Mouse (Mus musculus): ENCODE results near the gene Ndufaf2. TPM values are rescaled to one million over a fixed set of nuclear protein-coding genes. Genes with fewer than 3 reads are reported as not detected.

Ndufaf2 gene
- total and polyA plus RNA-seq, 2 experiments from 2014 or later = 62.5 TPM; not detected in 1

DNA sequence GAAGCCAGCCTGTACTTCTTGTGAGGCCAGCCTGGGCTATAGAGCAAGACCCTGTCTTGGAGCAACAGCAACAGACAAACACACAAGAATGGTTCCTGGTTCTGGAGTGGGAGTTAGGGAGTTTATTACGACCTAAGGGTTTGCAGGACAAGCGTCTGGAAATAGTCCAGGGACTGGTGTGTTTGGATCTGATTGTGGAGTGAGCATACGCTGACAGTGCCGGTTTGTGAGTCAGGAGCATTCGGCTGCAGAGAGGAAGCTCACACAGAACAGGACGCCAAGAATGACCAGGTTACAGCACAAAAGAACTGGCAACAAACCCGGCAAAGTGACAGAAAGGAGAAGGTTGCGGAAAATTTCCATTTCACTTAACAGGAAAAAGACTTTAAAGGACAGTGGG lies 12.1 kb upstream of the Ndufaf2 start:
- WGBS = 70% methylated on average over 8 of the region's 8 CpGs
- Histone ChIP-seq H3K27ac (ENCODE audit: low read depth) (no peak overlapping the region), H3K9ac (replicated peaks; ENCODE audit: low read depth, low read length) (no peak overlapping the region), H3K36me3 (replicated peaks; ENCODE audit: control insufficient read depth, insufficient read depth, low read length) (peaks cover 48% of the 10 kb centered on the region), H3K9me3 (replicated peaks; ENCODE audit: control insufficient read depth, low read length) (no peaks in the 10 kb centered on the region), H3K4me2 (ENCODE audit: low read depth, low read length) (no peak overlapping the region), H3K27me3 (ENCODE audit: control insufficient read depth, insufficient read depth, low read length) (no peaks in the 10 kb centered on the region), H3K4me1 (ENCODE audit: control insufficient read depth, insufficient read depth) (no peaks in the 10 kb centered on the region), H3K4me3 (ENCODE audit: low read depth, low read length) (no peak overlapping the region)
- ATAC-seq (ENCODE audit: insufficient read depth, low read depth) = no peak
- no peak for DNase-seq (ENCODE audit: low spot score)
- TF ChIP-seq CTCF (IDR thresholded peaks at IDR 0.05; ENCODE audit: low read depth) (no peak), EP300 (IDR thresholded peaks at IDR 0.05; ENCODE audit: low read depth) (no peak)

- ATAC-seq (ENCODE audit: insufficient read depth, low read depth) (no peak), DNase-seq (ENCODE audit: low spot score) (no peak)
- no peak overlapping the region for H3K9ac ChIP-seq (replicated peaks; ENCODE audit: low read depth, low read length)
- H3K4me3 ChIP-seq (ENCODE audit: low read depth, low read length) = no peak overlapping the region
- H3K36me3 ChIP-seq (replicated peaks; ENCODE audit: control insufficient read depth, insufficient read depth, low read length) = peaks cover 43% of the 10 kb centered on the region
- H3K27ac ChIP-seq (ENCODE audit: low read depth) = no peak overlapping the region
- H3K27me3 ChIP-seq (ENCODE audit: control insufficient read depth, insufficient read depth, low read length) = no peaks in the 10 kb centered on the region
- no peak overlapping the region for H3K4me2 ChIP-seq (ENCODE audit: low read depth, low read length)
- H3K9me3 ChIP-seq (replicated peaks; ENCODE audit: control insufficient read depth, low read length) = no peaks in the 10 kb centered on the region
- no peaks in the 10 kb centered on the region for H3K4me1 ChIP-seq (ENCODE audit: control insufficient read depth, insufficient read depth)
- WGBS = 94% methylated on average over 1 of the region's 1 CpGs
- TF ChIP-seq CTCF (IDR thresholded peaks at IDR 0.05; ENCODE audit: low read depth) (no peak), EP300 (IDR thresholded peaks at IDR 0.05; ENCODE audit: low read depth) (no peak)
Measured at GRCm38 (mm10) chr13:108170002-108170401, 11.6 kb upstream of the Ndufaf2 start.

- no peak overlapping the region for H3K27ac ChIP-seq (ENCODE audit: low read depth)
- WGBS = 82% methylated on average over 3 of the region's 3 CpGs
- no peaks in the 10 kb centered on the region for H3K9me3 ChIP-seq (replicated peaks; ENCODE audit: control insufficient read depth, low read length)
- no peak overlapping the region for H3K4me2 ChIP-seq (ENCODE audit: low read depth, low read length)
- H3K4me1 ChIP-seq (ENCODE audit: control insufficient read depth, insufficient read depth) = no peaks in the 10 kb centered on the region
- H3K4me3 ChIP-seq (ENCODE audit: low read depth, low read length) = no peak overlapping the region
- H3K27me3 ChIP-seq (ENCODE audit: control insufficient read depth, insufficient read depth, low read length) = no peaks in the 10 kb centered on the region
- ATAC-seq (ENCODE audit: insufficient read depth, low read depth) = no peak
- peaks cover 21% of the 10 kb centered on the region for H3K36me3 ChIP-seq (replicated peaks; ENCODE audit: control insufficient read depth, insufficient read depth, low read length)
- no peak for TF ChIP-seq CTCF (IDR thresholded peaks at IDR 0.05; ENCODE audit: low read depth)
- no peak for TF ChIP-seq EP300 (IDR thresholded peaks at IDR 0.05; ENCODE audit: low read depth)
- no peak overlapping the region for H3K9ac ChIP-seq (replicated peaks; ENCODE audit: low read depth, low read length)
- no peak for DNase-seq (ENCODE audit: low spot score)
Measured at GRCm38 (mm10) chr13:108164621-108165020, 6.2 kb upstream of the Ndufaf2 start.

- Histone ChIP-seq H3K27me3 (ENCODE audit: control insufficient read depth, insufficient read depth, low read length) (no peaks in the 10 kb centered on the region), H3K36me3 (replicated peaks; ENCODE audit: control insufficient read depth, insufficient read depth, low read length) (peaks cover 18% of the 10 kb centered on the region), H3K9ac (replicated peaks; ENCODE audit: low read depth, low read length) (no peak overlapping the region), H3K4me3 (ENCODE audit: low read depth, low read length) (no peak overlapping the region), H3K4me1 (ENCODE audit: control insufficient read depth, insufficient read depth) (no peaks in the 10 kb centered on the region), H3K27ac (ENCODE audit: low read depth) (no peak overlapping the region), H3K9me3 (replicated peaks; ENCODE audit: control insufficient read depth, low read length) (no peaks in the 10 kb centered on the region), H3K4me2 (ENCODE audit: low read depth, low read length) (no peak overlapping the region)
- no peak for ATAC-seq (ENCODE audit: insufficient read depth, low read depth)
- no peak for TF ChIP-seq EP300 (IDR thresholded peaks at IDR 0.05; ENCODE audit: low read depth)
- no peak for TF ChIP-seq CTCF (IDR thresholded peaks at IDR 0.05; ENCODE audit: low read depth)
- WGBS = 97% methylated on average over 9 of the region's 9 CpGs
- DNase-seq (ENCODE audit: low spot score) = no peak
Measured at GRCm38 (mm10) chr13:108163912-108164311, 5.5 kb upstream of the Ndufaf2 start.

- ATAC-seq (ENCODE audit: insufficient read depth, low read depth) (no peak), DNase-seq (ENCODE audit: low spot score) (no peak)
- H3K36me3 ChIP-seq (replicated peaks; ENCODE audit: control insufficient read depth, insufficient read depth, low read length) = peaks cover 18% of the 10 kb centered on the region
- H3K9me3 ChIP-seq (replicated peaks; ENCODE audit: control insufficient read depth, low read length) = no peaks in the 10 kb centered on the region
- TF ChIP-seq EP300 (IDR thresholded peaks at IDR 0.05; ENCODE audit: low read depth) (no peak), CTCF (IDR thresholded peaks at IDR 0.05; ENCODE audit: low read depth) (peak; percentile 38)
- H3K4me3 ChIP-seq (ENCODE audit: low read depth, low read length) = no peak overlapping the region
- H3K4me2 ChIP-seq (ENCODE audit: low read depth, low read length) = no peak overlapping the region
- no peak overlapping the region for H3K9ac ChIP-seq (replicated peaks; ENCODE audit: low read depth, low read length)
- no peak overlapping the region for H3K27ac ChIP-seq (ENCODE audit: low read depth)
- WGBS = 60% methylated on average over 7 of the region's 7 CpGs
- H3K27me3 ChIP-seq (ENCODE audit: control insufficient read depth, insufficient read depth, low read length) = no peaks in the 10 kb centered on the region
- 0 out of 2 replicates have a peak, but pooled peaks cover 4% of the 10 kb centered on the region for H3K4me1 ChIP-seq (ENCODE audit: control insufficient read depth, insufficient read depth)
Measured at GRCm38 (mm10) chr13:108159963-108160362, 1.5 kb upstream of the Ndufaf2 start.

DNA sequence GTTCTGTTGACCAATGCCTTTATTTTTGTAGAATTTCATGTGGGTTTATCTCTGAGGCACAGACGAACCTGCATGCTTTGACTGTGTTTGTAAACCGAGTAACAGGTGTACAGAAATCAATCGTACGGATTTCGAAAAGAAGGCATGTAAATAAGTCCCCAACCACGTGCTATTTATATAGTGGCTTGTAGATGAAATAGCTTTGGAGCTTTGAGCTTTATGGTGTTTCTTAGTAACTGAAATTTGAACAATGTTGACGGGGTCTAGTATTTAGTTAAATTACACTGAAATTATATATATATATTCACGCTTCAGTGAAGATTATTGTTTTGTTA lies 785 bp upstream of the Ndufaf2 start:
- WGBS = 7% methylated on average over 8 of the region's 8 CpGs
- no peak for TF ChIP-seq CTCF (IDR thresholded peaks at IDR 0.05; ENCODE audit: low read depth)
- TF ChIP-seq EP300 (IDR thresholded peaks at IDR 0.05; ENCODE audit: low read depth) = no peak
- Histone ChIP-seq H3K4me1 (ENCODE audit: control insufficient read depth, insufficient read depth) (0 out of 2 replicates have a peak, but pooled peaks cover 4% of the 10 kb centered on the region), H3K9me3 (replicated peaks; ENCODE audit: control insufficient read depth, low read length) (no peaks in the 10 kb centered on the region), H3K4me3 (ENCODE audit: low read depth, low read length) (peak overlapping the region; percentile 92), H3K9ac (replicated peaks; ENCODE audit: low read depth, low read length) (peak overlapping the region; percentile 77), H3K36me3 (replicated peaks; ENCODE audit: control insufficient read depth, insufficient read depth, low read length) (peaks cover 18% of the 10 kb centered on the region), H3K27ac (ENCODE audit: low read depth) (no peak overlapping the region), H3K4me2 (ENCODE audit: low read depth, low read length) (peak overlapping the region; percentile 94), H3K27me3 (ENCODE audit: control insufficient read depth, insufficient read depth, low read length) (no peaks in the 10 kb centered on the region)
- DNase-seq (ENCODE audit: low spot score) = no peak
- ATAC-seq (ENCODE audit: insufficient read depth, low read depth) = no peak
